Mouse (Mus musculus): Measurements from ENCODE around the gene Iscu. TPM values are rescaled to one million over a fixed set of nuclear protein-coding genes. Genes with fewer than 3 reads are reported as not detected.
"Not testable (repeated sequence)": the region's sequence is repeated elsewhere in the genome, so short reads cannot be mapped to it uniquely, and the experiment has no call there.

Iscu gene
- polyA plus RNA-seq, 1 experiment from 2014 or later: 75.4 TPM

- Histone ChIP-seq H3K4me3 (no peak overlapping the region), H3K27ac (no peak overlapping the region), H3K4me2 (no peak overlapping the region), H3K9me3 (no peaks in the 10 kb centered on the region), H3K4me1 (no peaks in the 10 kb centered on the region), H3K36me3 (replicated peaks) (peaks cover 11% of the 10 kb centered on the region), H3K27me3 (replicated peaks) (peaks cover 14% of the 10 kb centered on the region), H3K9ac (no peak overlapping the region)
- 88% methylated on average over 5 of the region's 5 CpGs for WGBS
- ATAC-seq (replicated peaks): no peak
Observed at GRCm38 (mm10) chr5:113780763-113781162, 8.2 kb downstream of the Iscu start.

GRCm38 (mm10) chr5:113781254-113781653, 8.7 kb downstream of the Iscu start:
- H3K4me3 ChIP-seq: no peak overlapping the region
- no peak for ATAC-seq (replicated peaks)
- H3K4me1 ChIP-seq: no peaks in the 10 kb centered on the region
- peaks cover 14% of the 10 kb centered on the region for H3K27me3 ChIP-seq (replicated peaks)
- no peak overlapping the region for H3K27ac ChIP-seq
- no peaks in the 10 kb centered on the region for H3K9me3 ChIP-seq
- WGBS: 83% methylated on average over 7 of the region's 7 CpGs
- H3K36me3 ChIP-seq (replicated peaks): peaks cover 6% of the 10 kb centered on the region; the same call in 1 of the 2 replicates
- no peak overlapping the region for H3K9ac ChIP-seq
- no peak overlapping the region for H3K4me2 ChIP-seq

- Histone ChIP-seq H3K27ac (no peak overlapping the region), H3K36me3 (replicated peaks) (peaks cover 3% of the 10 kb centered on the region; the same call in 1 of the 2 replicates), H3K4me1 (no peaks in the 10 kb centered on the region), H3K27me3 (replicated peaks) (peaks cover 14% of the 10 kb centered on the region), H3K9me3 (no peaks in the 10 kb centered on the region), H3K9ac (no peak overlapping the region), H3K4me2 (no peak overlapping the region), H3K4me3 (no peak overlapping the region)
- no peak for ATAC-seq (replicated peaks)
- 78% methylated on average over 7 of the region's 7 CpGs for WGBS
Observed at GRCm38 (mm10) chr5:113781875-113782274, 9.3 kb downstream of the Iscu start.

- no peak for ATAC-seq (replicated peaks)
- no peak overlapping the region for H3K4me3 ChIP-seq
- H3K27ac ChIP-seq: no peak overlapping the region
- H3K36me3 ChIP-seq (replicated peaks): no peaks in the 10 kb centered on the region
- H3K9ac ChIP-seq: no peak overlapping the region
- H3K27me3 ChIP-seq (replicated peaks): peaks cover 14% of the 10 kb centered on the region
- H3K4me1 ChIP-seq: no peaks in the 10 kb centered on the region
- no peaks in the 10 kb centered on the region for H3K9me3 ChIP-seq
- WGBS: 87% methylated on average over 7 of the region's 7 CpGs
- no peak overlapping the region for H3K4me2 ChIP-seq
Observed at GRCm38 (mm10) chr5:113782624-113783023, 10.1 kb downstream of the Iscu start.

- H3K4me2 ChIP-seq: no peak overlapping the region
- no peak overlapping the region for H3K27ac ChIP-seq
- ATAC-seq (replicated peaks): no peak
- H3K9me3 ChIP-seq: no peaks in the 10 kb centered on the region
- no peaks in the 10 kb centered on the region for H3K36me3 ChIP-seq (replicated peaks)
- H3K27me3 ChIP-seq (replicated peaks): peaks cover 14% of the 10 kb centered on the region
- no peaks in the 10 kb centered on the region for H3K4me1 ChIP-seq
- no peak overlapping the region for H3K4me3 ChIP-seq
- 21% methylated on average over 12 of the region's 12 CpGs for WGBS
- H3K9ac ChIP-seq: no peak overlapping the region
Observed at GRCm38 (mm10) chr5:113783581-113784001, 11.0 kb downstream of the Iscu start.

GRCm38 (mm10) chr5:113784104-113784503, 11.6 kb downstream of the Iscu start:
- not testable (repeated sequence) for H3K9me3 ChIP-seq; H3K4me1 ChIP-seq; H3K4me2 ChIP-seq; H3K4me3 ChIP-seq; H3K9ac ChIP-seq; ATAC-seq (replicated peaks); H3K27ac ChIP-seq; H3K36me3 ChIP-seq (replicated peaks)
- WGBS: 37% methylated on average over 3 of the region's 3 CpGs
- H3K27me3 ChIP-seq (replicated peaks): peaks cover 14% of the 10 kb centered on the region

- no peak for ATAC-seq (replicated peaks)
- H3K36me3 ChIP-seq (replicated peaks): no peaks in the 10 kb centered on the region
- H3K27ac ChIP-seq: no peak overlapping the region
- H3K4me3 ChIP-seq: no peak overlapping the region
- peaks cover 14% of the 10 kb centered on the region for H3K27me3 ChIP-seq (replicated peaks)
- no peaks in the 10 kb centered on the region for H3K4me1 ChIP-seq
- 80% methylated on average over 5 of the region's 5 CpGs for WGBS
- H3K9me3 ChIP-seq: no peaks in the 10 kb centered on the region
- H3K4me2 ChIP-seq: no peak overlapping the region
- H3K9ac ChIP-seq: no peak overlapping the region
Observed at GRCm38 (mm10) chr5:113786985-113787384, 14.4 kb downstream of the Iscu start.

- Histone ChIP-seq H3K4me1 (no peaks in the 10 kb centered on the region), H3K27ac (no peak overlapping the region), H3K27me3 (replicated peaks) (peaks cover 12% of the 10 kb centered on the region), H3K4me3 (no peak overlapping the region), H3K9ac (no peak overlapping the region), H3K36me3 (replicated peaks) (no peaks in the 10 kb centered on the region), H3K9me3 (no peaks in the 10 kb centered on the region), H3K4me2 (no peak overlapping the region)
- 54% methylated on average over 6 of the region's 6 CpGs for WGBS
- no peak for ATAC-seq (replicated peaks)
Observed at GRCm38 (mm10) chr5:113788645-113789044, 16.1 kb downstream of the Iscu start.

- no peak overlapping the region for H3K4me2 ChIP-seq
- no peak overlapping the region for H3K4me3 ChIP-seq
- 68% methylated on average over 7 of the region's 7 CpGs for WGBS
- H3K4me1 ChIP-seq: no peaks in the 10 kb centered on the region
- H3K9ac ChIP-seq: no peak overlapping the region
- ATAC-seq (replicated peaks): no peak
- no peaks in the 10 kb centered on the region for H3K9me3 ChIP-seq
- H3K27ac ChIP-seq: no peak overlapping the region
- H3K27me3 ChIP-seq (replicated peaks): peaks cover 7% of the 10 kb centered on the region
- H3K36me3 ChIP-seq (replicated peaks): no peaks in the 10 kb centered on the region
Observed at GRCm38 (mm10) chr5:113789075-113789788, 16.7 kb downstream of the Iscu start.

GRCm38 (mm10) chr5:113790453-113791196, 18.1 kb downstream of the Iscu start:
- Histone ChIP-seq H3K36me3 (replicated peaks) (no peaks in the 10 kb centered on the region), H3K27ac (no peak overlapping the region), H3K27me3 (replicated peaks) (no peaks in the 10 kb centered on the region; the same call in 1 of the 2 replicates), H3K4me3 (no peak overlapping the region), H3K9ac (no peak overlapping the region), H3K4me2 (no peak overlapping the region), H3K4me1 (no peaks in the 10 kb centered on the region), H3K9me3 (no peaks in the 10 kb centered on the region)
- ATAC-seq (replicated peaks): no peak
- WGBS: 82% methylated on average over 11 of the region's 11 CpGs

- WGBS: 86% methylated on average over 16 of the region's 16 CpGs
- Histone ChIP-seq H3K27me3 (replicated peaks) (peaks cover 4% of the 10 kb centered on the region; the same call in 1 of the 2 replicates), H3K9ac (no peak overlapping the region), H3K36me3 (replicated peaks) (no peaks in the 10 kb centered on the region), H3K27ac (no peak overlapping the region), H3K9me3 (no peaks in the 10 kb centered on the region), H3K4me3 (no peak overlapping the region), H3K4me1 (no peaks in the 10 kb centered on the region), H3K4me2 (no peak overlapping the region)
- no peak for ATAC-seq (replicated peaks)
Observed at GRCm38 (mm10) chr5:113791197-113792095, 18.9 kb downstream of the Iscu start.
